Mouse (Mus musculus): Measurements from ENCODE around the gene Slc25a21. TPM values are rescaled to one million over a fixed set of nuclear protein-coding genes. Genes with fewer than 3 reads are reported as not detected.

The Slc25a21 gene
- total and polyA plus RNA-seq, 2 experiments from 2014 or later, result 0.54 TPM; not detected in 1

DNA sequence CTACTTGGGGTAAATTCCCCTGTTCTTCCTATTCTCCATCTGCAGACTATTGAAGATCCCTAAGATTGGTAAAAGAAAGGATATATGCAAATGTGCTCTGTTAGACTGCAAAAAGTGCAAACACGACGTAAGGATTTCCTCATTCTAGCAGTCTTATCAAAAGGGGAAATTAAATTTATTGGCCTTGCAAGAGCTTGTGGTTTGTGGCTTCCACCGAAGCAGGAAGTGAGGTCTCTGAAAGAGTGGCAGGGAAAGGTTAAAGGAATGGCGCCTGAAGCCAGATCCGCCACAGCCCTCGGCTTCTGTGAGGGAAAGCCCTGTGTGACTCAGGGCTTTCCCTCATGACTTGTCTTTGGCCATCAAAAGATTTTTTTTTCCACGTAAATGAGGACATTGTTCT is 519.7 kb downstream of the Slc25a21 start:
- TF ChIP-seq CTCF (IDR thresholded peaks at IDR 0.05; ENCODE audit: low read depth), result no peak
- no peak for ATAC-seq
- no peak overlapping the region for H3K4me2 ChIP-seq (ENCODE audit: low read depth, low read length)
- H3K9ac ChIP-seq (replicated peaks; ENCODE audit: low read length), result no peak overlapping the region
- no peak for DNase-seq (ENCODE audit: low spot score)
- peaks cover 42% of the 10 kb centered on the region for H3K27me3 ChIP-seq (ENCODE audit: insufficient read depth, low read length)
- no peak overlapping the region for H3K4me3 ChIP-seq (ENCODE audit: low read length)
- no peaks in the 10 kb centered on the region for H3K4me1 ChIP-seq (ENCODE audit: insufficient read depth, low read length)
- WGBS, result 80% methylated on average over 7 of the region's 7 CpGs
- no peaks in the 10 kb centered on the region for H3K36me3 ChIP-seq (ENCODE audit: insufficient read depth, low read length)
- H3K27ac ChIP-seq, result no peak overlapping the region
- no peaks in the 10 kb centered on the region for H3K9me3 ChIP-seq (ENCODE audit: low read length)

DNA sequence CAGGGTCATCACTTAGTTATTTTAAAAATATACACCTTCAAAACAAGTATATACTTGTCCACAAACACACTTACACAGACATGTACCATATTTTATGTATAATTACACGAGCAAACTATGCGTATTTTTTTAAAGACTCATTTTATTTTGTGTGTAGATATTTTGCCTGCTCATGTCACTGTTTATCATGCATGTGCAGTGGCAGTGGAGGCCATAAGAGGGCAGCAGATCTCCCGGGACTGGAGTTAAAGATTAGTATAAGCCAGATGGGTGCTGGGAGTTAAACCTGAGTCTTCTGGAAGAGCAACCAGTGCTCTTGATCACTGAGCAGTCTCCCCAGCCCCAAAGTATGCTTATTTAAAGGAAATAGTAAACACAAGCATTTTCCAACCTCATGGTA is 522.5 kb downstream of the Slc25a21 start:
- no peak overlapping the region for H3K9ac ChIP-seq (replicated peaks; ENCODE audit: low read length)
- H3K9me3 ChIP-seq (ENCODE audit: low read length), result no peaks in the 10 kb centered on the region
- DNase-seq (ENCODE audit: low spot score), result no peak
- no peak overlapping the region for H3K4me2 ChIP-seq (ENCODE audit: low read depth, low read length)
- no peak overlapping the region for H3K27ac ChIP-seq
- TF ChIP-seq CTCF (IDR thresholded peaks at IDR 0.05; ENCODE audit: low read depth), result peak; percentile 59
- WGBS, result 36% methylated on average over 3 of the region's 3 CpGs
- H3K4me3 ChIP-seq (ENCODE audit: low read length), result no peak overlapping the region
- no peak for ATAC-seq
- peaks cover 14% of the 10 kb centered on the region for H3K27me3 ChIP-seq (ENCODE audit: insufficient read depth, low read length)
- no peaks in the 10 kb centered on the region for H3K36me3 ChIP-seq (ENCODE audit: insufficient read depth, low read length)
- H3K4me1 ChIP-seq (ENCODE audit: insufficient read depth, low read length), result no peaks in the 10 kb centered on the region

DNA sequence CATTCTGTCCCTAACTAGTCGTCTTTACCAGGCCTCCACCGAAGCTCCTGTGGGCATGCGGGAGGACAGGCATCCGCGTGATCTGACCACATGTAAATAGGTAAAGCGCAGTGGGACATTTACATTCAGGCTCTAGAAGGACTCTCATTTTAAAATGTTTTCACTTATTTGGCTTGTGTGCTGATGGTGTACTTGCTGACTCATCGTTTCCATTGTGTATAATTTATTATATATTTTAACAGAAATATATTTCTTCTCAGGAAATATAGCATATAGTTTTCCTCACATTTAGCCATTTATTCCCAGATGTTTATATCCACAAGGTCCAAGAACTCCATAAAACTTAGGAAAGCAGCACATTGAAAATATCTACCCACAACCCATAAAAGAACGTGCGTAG is 526.5 kb downstream of the Slc25a21 start:
- Histone ChIP-seq H3K9ac (replicated peaks; ENCODE audit: low read length) (no peak overlapping the region), H3K9me3 (ENCODE audit: low read length) (no peaks in the 10 kb centered on the region), H3K4me3 (ENCODE audit: low read length) (no peak overlapping the region), H3K27ac (no peak overlapping the region), H3K36me3 (ENCODE audit: insufficient read depth, low read length) (no peaks in the 10 kb centered on the region), H3K27me3 (ENCODE audit: insufficient read depth, low read length) (no peaks in the 10 kb centered on the region), H3K4me1 (ENCODE audit: insufficient read depth, low read length) (no peaks in the 10 kb centered on the region), H3K4me2 (ENCODE audit: low read depth, low read length) (no peak overlapping the region)
- WGBS, result 92% methylated on average over 9 of the region's 9 CpGs
- ATAC-seq, result no peak
- no peak for TF ChIP-seq CTCF (IDR thresholded peaks at IDR 0.05; ENCODE audit: low read depth)
- no peak for DNase-seq (ENCODE audit: low spot score)

DNA sequence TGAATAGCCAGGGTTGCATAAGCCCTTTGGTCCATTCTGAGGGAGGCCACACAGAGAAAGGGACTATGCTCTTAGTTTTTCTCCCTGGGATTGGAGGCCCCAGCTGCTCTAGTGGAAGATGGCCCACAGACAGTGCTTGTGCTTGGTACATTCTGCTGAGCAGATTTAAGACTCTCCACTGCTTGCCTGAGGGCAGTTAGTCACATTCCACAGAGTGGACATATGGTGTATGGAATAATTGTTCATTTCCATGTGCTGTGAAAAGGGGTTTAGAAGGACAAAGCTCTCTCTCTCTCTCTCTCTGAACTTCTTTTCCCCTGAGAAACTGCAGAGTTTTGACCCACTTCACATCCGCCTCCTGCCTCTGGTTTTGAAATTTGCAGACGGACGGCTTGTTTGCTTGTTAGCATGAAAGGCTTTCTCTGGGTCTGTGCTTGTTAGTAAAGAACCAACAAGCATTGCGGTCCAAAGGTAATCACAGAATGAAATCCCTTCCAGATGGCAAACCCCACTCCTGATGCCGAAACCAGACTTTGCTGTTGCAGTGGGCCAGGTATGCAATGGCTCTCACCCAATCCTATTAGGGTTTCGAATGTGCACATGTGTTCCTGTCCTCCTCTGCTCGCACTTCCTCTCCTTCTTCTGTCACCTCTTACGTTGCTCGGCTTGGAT is 527.7 kb downstream of the Slc25a21 start:
- Histone ChIP-seq H3K9ac (replicated peaks; ENCODE audit: low read length) (no peak overlapping the region), H3K36me3 (ENCODE audit: insufficient read depth, low read length) (no peaks in the 10 kb centered on the region), H3K4me2 (ENCODE audit: low read depth, low read length) (no peak overlapping the region), H3K27me3 (ENCODE audit: insufficient read depth, low read length) (no peaks in the 10 kb centered on the region), H3K4me1 (ENCODE audit: insufficient read depth, low read length) (no peaks in the 10 kb centered on the region), H3K4me3 (ENCODE audit: low read length) (no peak overlapping the region), H3K9me3 (ENCODE audit: low read length) (no peaks in the 10 kb centered on the region), H3K27ac (no peak overlapping the region)
- WGBS, result 77% methylated on average over 9 of the region's 9 CpGs
- ATAC-seq (no peak), DNase-seq (ENCODE audit: low spot score) (no peak)
- no peak for TF ChIP-seq CTCF (IDR thresholded peaks at IDR 0.05; ENCODE audit: low read depth)

Other genes with a start within 250 kb of the Slc25a21 start
- 18.9 and 23.3 TPM in 2 replicates for gene Prps1l3, start 32.9 kb upstream of the Slc25a21 start, total RNA-seq (2014; rRNA removed)
- gene Prps1l3, start 32.9 kb upstream of the Slc25a21 start, polyA plus RNA-seq (2015; fragmentation: Nextera tagmentation; extraction: Ambion mirVana), result 15.1 and 15.8 TPM in 2 replicates
- 6.3 and 6.5 TPM in 2 replicates for gene Mipol1, start 33.0 kb upstream of the Slc25a21 start, total RNA-seq (2014; rRNA removed)
- 4.5 and 5.4 TPM in 2 replicates for gene Mipol1, start 33.0 kb upstream of the Slc25a21 start, polyA plus RNA-seq (2015; fragmentation: Nextera tagmentation; extraction: Ambion mirVana)

All from hindbrain, postnatal 0 days (tissue).